Mouse (Mus musculus) heart, embryonic 10.5 days (tissue): ENCODE measurements around the gene Mgat5. TPM values are rescaled to one million over a fixed set of nuclear protein-coding genes. Genes with fewer than 3 reads are reported as not detected.

Source experiments
- DNase-seq: peaks from one replicate; pipeline ENCODE4 v3.0.0-alpha.2; 2017; ENCODE audit warnings: low spot score
- H3K27ac ChIP-seq: fragments of 300-500 bp; sonication (generic); 2 replicates; pipeline ENCODE4 v1.5.1; 2016; ENCODE audit warnings: mild to moderate bottlenecking
- H3K27me3 ChIP-seq: fragments of 300-500 bp; sonication (generic); 2 replicates; pipeline ENCODE4 v1.6.1; 2016; ENCODE audit warnings: mild to moderate bottlenecking; ENCODE audit not compliant: poor library complexity, insufficient read depth, severe bottlenecking
- H3K36me3 ChIP-seq: fragments of 300-500 bp; sonication (generic); 2 replicates; pipeline ENCODE4 v1.6.1; 2016; ENCODE audit warnings: mild to moderate bottlenecking, moderate library complexity
- H3K4me1 ChIP-seq: fragments of 300-500 bp; sonication (generic); 2 replicates; pipeline ENCODE4 v1.6.1; 2016; ENCODE audit warnings: mild to moderate bottlenecking
- H3K4me3 ChIP-seq: fragments of 300-500 bp; sonication (generic); 2 replicates; pipeline ENCODE4 v1.5.1; 2016; ENCODE audit warnings: mild to moderate bottlenecking, moderate library complexity
- H3K9me3 ChIP-seq: fragments of 300-500 bp; sonication (generic); 2 replicates; pipeline ENCODE4 v1.6.1; 2016; ENCODE audit warnings: mild to moderate bottlenecking, moderate library complexity
- WGBS: fragments of 180-500 bp; shearing (Covaris S2); methylation state at CpG from one replicate; pipeline ENCODE4 v1.1.7; 2016; 5-methylcytosine and 5-hydroxymethylcytosine counted together
- polyA plus RNA-seq: library from polyadenylated mRNA; unstranded; fragments of >200 nt; fragmentation: Nextera tagmentation; extraction: Ambion mirVana; gene quantifications from 2 replicates; pipeline ENCODE4 v1.2.1, GENCODE M21; 2016

Gene Mgat5
- polyA plus RNA-seq, 1 experiment from 2014 or later = 3.5 TPM

GRCm38 (mm10) chr1:127397396-127397795 is 192.6 kb downstream of the Mgat5 start:
- no peaks in the 10 kb centered on the region for H3K9me3 ChIP-seq
- no peak overlapping the region for H3K27ac ChIP-seq
- peaks cover 5% of the 10 kb centered on the region; the same call in 1 of the 2 replicates for H3K36me3 ChIP-seq
- H3K4me1 ChIP-seq = no peaks in the 10 kb centered on the region
- DNase-seq = no peak
- no peaks in the 10 kb centered on the region for H3K27me3 ChIP-seq
- WGBS = 82% methylated on average over 13 of the region's 13 CpGs
- H3K4me3 ChIP-seq = no peak overlapping the region

- DNase-seq = no peak
- H3K9me3 ChIP-seq = no peaks in the 10 kb centered on the region
- H3K27ac ChIP-seq = no peak overlapping the region
- peaks cover 7% of the 10 kb centered on the region; the same call in 1 of the 2 replicates for H3K36me3 ChIP-seq
- no peak overlapping the region for H3K4me3 ChIP-seq
- H3K27me3 ChIP-seq = no peaks in the 10 kb centered on the region
- H3K4me1 ChIP-seq = no peaks in the 10 kb centered on the region
- WGBS = 85% methylated on average over 5 of the region's 5 CpGs
These were observed 193.4 kb downstream of the Mgat5 start for GRCm38 (mm10) chr1:127398186-127398585.

DNA sequence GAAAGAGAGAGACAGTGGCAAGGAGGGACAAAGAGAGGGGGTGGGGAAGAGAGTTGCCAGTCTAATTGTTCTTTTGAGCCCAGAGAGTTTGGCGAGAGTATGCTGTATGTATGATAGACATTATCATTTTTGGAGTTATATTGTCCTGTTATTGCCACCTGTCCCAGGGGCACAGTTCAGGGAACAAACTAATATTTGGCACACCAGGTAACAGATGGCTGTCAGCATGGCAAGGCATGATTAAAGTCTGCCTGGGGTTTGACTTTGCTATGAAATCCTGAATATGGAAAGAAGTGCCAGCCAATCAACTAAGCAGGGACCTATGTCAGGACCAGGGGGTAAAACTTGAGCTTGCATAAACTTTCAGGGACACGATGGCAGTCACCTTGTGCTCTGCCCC is 195.4 kb downstream of the Mgat5 start:
- 67% methylated on average over 2 of the region's 2 CpGs for WGBS

DNA sequence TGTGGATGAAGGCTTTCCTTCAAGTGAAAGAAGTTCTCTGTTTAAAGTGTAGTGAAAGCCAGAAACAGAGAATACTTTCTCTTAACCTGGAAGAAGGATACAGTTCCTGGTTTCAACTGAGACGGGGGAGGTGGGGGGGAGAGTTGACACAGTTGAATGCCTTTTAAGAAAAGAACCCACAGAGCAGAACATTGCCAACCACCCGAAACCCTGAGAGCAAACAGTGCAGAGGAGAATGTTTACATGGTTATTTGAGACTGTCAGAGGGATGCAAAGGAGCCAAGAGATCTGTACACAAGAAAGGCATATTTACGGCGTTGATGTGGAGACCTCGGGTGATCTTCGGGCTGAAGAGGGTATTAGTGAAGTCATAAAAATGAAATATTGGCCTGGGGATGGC is 195.9 kb downstream of the Mgat5 start:
- Histone ChIP-seq H3K4me3 (no peak overlapping the region), H3K27me3 (no peaks in the 10 kb centered on the region), H3K36me3 (peaks cover 5% of the 10 kb centered on the region; the same call in 1 of the 2 replicates), H3K27ac (no peak overlapping the region), H3K4me1 (peaks cover 7% of the 10 kb centered on the region), H3K9me3 (no peaks in the 10 kb centered on the region)
- 82% methylated on average over 6 of the region's 6 CpGs for WGBS
- no peak for DNase-seq

More for the DNA sequence above, 195.4 kb downstream of the Mgat5 start:
- Histone ChIP-seq H3K9me3 (no peaks in the 10 kb centered on the region), H3K4me3 (no peak overlapping the region), H3K27me3 (no peaks in the 10 kb centered on the region), H3K36me3 (peaks cover 5% of the 10 kb centered on the region; the same call in 1 of the 2 replicates), H3K27ac (no peak overlapping the region), H3K4me1 (peaks cover 6% of the 10 kb centered on the region)
- DNase-seq = no peak

DNA sequence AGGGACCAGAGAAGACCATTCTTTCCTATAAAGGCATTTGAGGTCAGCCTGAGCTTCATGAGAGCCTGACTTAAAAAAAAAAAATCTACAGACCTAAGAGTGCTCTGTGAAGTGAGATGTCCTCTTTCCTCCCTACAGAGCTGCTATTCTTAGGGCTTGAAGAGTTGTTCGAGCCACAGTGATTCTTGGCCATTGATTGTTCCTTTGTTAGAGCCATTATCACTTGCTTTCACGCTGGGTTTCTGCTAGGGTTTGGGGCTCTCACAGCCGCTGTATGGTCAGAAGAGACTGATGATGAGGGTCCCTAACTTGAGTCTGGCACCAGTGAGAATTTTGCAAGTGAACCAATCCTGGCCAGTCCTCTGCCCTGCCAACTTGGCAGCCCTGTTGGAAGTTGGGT is 199.8 kb downstream of the Mgat5 start:
- no peaks in the 10 kb centered on the region for H3K9me3 ChIP-seq
- 0 out of 2 replicates have a peak, but pooled peaks cover 2% of the 10 kb centered on the region for H3K36me3 ChIP-seq
- no peak for DNase-seq
- 49% methylated on average over 3 of the region's 3 CpGs for WGBS
- peaks cover 18% of the 10 kb centered on the region for H3K4me1 ChIP-seq
- no peaks in the 10 kb centered on the region for H3K27me3 ChIP-seq
- no peak overlapping the region for H3K27ac ChIP-seq
- no peak overlapping the region for H3K4me3 ChIP-seq

DNA sequence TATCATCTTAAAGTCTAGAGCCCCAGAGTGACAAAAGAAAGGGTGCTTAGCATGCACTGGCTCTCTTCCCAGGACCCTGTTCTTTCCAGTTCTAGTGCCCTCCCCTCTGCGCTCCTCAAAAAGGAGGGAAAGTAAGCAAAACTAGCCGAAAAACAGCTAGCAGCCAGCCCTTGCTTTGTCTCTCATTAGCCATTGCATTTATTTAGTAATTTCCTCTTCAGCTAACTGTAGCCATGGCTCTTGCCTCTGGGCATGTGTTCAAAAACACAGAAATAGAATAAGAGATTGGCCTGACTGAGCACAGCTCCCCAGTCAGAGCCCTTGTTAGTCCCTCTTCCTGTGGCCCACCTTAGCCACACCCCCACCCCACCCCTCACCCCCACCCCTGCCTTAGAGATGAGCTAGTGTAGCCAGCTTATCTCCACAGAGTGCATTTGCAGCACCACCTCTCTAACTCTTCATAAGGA is 204.2 kb downstream of the Mgat5 start:
- H3K27ac ChIP-seq = peak overlapping the region; percentile 12
- H3K4me1 ChIP-seq = peaks cover 28% of the 10 kb centered on the region
- no peaks in the 10 kb centered on the region for H3K9me3 ChIP-seq
- H3K27me3 ChIP-seq = no peaks in the 10 kb centered on the region
- H3K4me3 ChIP-seq = no peak overlapping the region
- WGBS = 70% methylated on average over 2 of the region's 2 CpGs
- DNase-seq = no peak
- peaks cover 3% of the 10 kb centered on the region; the same call in 1 of the 2 replicates for H3K36me3 ChIP-seq

DNA sequence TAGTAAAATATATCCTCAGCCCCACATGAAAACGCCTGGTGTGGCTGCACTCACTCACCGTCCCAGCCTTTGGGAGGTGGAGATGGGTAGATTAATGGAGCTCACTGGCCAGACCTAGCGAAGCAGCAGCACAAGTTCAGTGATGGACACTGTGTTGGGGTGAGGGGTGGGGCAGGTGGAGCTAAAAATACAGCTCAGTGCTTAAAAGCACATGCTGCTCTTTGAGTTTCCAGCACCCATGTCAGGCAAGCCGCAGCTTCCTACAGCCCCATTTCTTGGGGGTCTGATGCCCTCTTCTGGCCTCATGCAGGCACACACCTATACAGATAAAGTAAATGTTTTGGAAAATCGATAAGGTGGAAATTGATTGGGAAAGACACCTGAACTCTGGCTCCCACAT is 204.7 kb downstream of the Mgat5 start:
- Histone ChIP-seq H3K36me3 (peaks cover 3% of the 10 kb centered on the region; the same call in 1 of the 2 replicates), H3K27me3 (no peaks in the 10 kb centered on the region), H3K4me1 (peaks cover 28% of the 10 kb centered on the region), H3K9me3 (no peaks in the 10 kb centered on the region), H3K27ac (peak overlapping the region; percentile 12; the same call in 1 of the 2 replicates), H3K4me3 (no peak overlapping the region)
- DNase-seq = no peak
- 37% methylated on average over 5 of the region's 5 CpGs for WGBS

DNA sequence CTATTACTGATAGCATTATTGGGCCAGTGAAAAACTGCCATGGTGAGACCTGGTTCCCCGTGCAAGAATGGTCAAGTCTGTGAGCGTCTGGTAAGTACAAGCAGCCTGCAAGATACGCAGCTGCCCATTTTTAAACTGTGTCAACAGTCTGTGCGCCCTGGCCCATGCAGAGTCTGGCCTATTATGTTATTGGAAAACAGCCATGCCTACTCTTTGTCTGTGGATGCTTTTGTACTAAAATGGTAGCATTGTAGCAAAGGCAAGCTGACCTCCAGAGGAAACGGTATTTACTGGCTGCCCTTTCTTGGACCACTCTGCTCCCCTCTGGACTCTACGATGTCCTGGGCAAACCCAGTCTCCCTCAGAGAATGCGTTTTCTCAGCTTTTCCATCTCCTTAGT is 209.7 kb downstream of the Mgat5 start:
- Histone ChIP-seq H3K4me1 (peaks cover 24% of the 10 kb centered on the region), H3K27ac (no peak overlapping the region), H3K9me3 (no peaks in the 10 kb centered on the region), H3K27me3 (no peaks in the 10 kb centered on the region), H3K36me3 (peaks cover 5% of the 10 kb centered on the region; the same call in 1 of the 2 replicates), H3K4me3 (no peak overlapping the region)
- DNase-seq = no peak
- WGBS = 82% methylated on average over 7 of the region's 7 CpGs

- H3K27me3 ChIP-seq = no peaks in the 10 kb centered on the region
- no peak for DNase-seq
- H3K36me3 ChIP-seq = peaks cover 5% of the 10 kb centered on the region; the same call in 1 of the 2 replicates
- no peak overlapping the region for H3K4me3 ChIP-seq
- H3K4me1 ChIP-seq = peaks cover 31% of the 10 kb centered on the region
- no peaks in the 10 kb centered on the region for H3K9me3 ChIP-seq
- 62% methylated on average over 1 of the region's 1 CpGs for WGBS
- H3K27ac ChIP-seq = no peak overlapping the region
These were observed 211.1 kb downstream of the Mgat5 start for GRCm38 (mm10) chr1:127415896-127416295.

DNA sequence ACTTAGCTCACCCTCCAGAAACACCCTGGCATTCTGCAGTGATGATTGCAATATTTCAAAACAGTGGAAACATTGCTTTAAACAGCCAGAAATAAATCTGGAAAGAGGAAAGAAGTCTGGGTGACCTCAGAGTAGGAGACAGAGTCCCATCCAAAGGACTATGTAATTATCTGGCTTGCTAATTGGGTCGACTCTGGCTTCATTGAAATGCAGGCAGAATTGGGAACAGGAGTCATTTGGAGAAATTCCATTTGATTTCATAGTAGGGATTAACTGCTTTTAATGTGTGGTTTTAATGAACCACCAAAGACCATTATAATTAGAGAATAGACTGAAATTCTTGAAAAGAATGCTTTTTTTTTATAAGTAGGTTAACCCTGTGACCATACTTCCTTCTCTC is 212.2 kb downstream of the Mgat5 start:
- Histone ChIP-seq H3K9me3 (no peaks in the 10 kb centered on the region), H3K27ac (no peak overlapping the region), H3K4me3 (no peak overlapping the region), H3K36me3 (peaks cover 5% of the 10 kb centered on the region; the same call in 1 of the 2 replicates), H3K4me1 (peaks cover 24% of the 10 kb centered on the region), H3K27me3 (no peaks in the 10 kb centered on the region)
- 83% methylated on average over 1 of the region's 1 CpGs for WGBS
- DNase-seq = no peak

GRCm38 (mm10) chr1:127418916-127419575 is 214.2 kb downstream of the Mgat5 start:
- 73% methylated on average over 4 of the region's 4 CpGs for WGBS
- Histone ChIP-seq H3K9me3 (no peaks in the 10 kb centered on the region), H3K36me3 (peaks cover 2% of the 10 kb centered on the region; the same call in 1 of the 2 replicates), H3K4me1 (peaks cover 22% of the 10 kb centered on the region; the same call in 1 of the 2 replicates), H3K27me3 (no peaks in the 10 kb centered on the region), H3K4me3 (no peak overlapping the region), H3K27ac (no peak overlapping the region)
- DNase-seq = no peak

DNA sequence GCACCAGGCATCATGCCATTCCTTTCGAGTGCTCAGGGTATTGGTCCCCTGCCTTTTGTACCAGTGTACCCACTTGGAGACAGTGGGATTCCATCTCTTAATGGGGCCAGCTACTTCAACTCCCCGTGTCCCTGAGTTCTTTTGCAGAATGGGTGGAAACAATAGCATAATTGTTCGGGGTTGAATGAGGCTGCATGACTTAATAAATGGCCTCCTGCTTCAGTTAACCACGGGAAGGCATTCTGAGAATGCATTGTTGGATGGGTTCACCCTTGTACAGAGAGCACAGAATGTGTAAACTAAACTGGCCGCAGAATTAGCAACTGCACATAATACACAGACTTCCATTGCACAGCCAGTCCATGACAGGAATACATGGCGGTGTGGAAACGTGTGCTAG is 214.8 kb downstream of the Mgat5 start:
- H3K27me3 ChIP-seq = no peaks in the 10 kb centered on the region

GRCm38 (mm10) chr1:127420383-127420782 is 215.6 kb downstream of the Mgat5 start:
- Histone ChIP-seq H3K27ac (no peak overlapping the region), H3K36me3 (0 out of 2 replicates have a peak, but pooled peaks cover 2% of the 10 kb centered on the region)
- DNase-seq = no peak

More for the DNA sequence above, 214.8 kb downstream of the Mgat5 start:
- WGBS = 78% methylated on average over 7 of the region's 7 CpGs
- Histone ChIP-seq H3K9me3 (no peaks in the 10 kb centered on the region), H3K4me1 (peaks cover 22% of the 10 kb centered on the region; the same call in 1 of the 2 replicates), H3K4me3 (no peak overlapping the region), H3K36me3 (peaks cover 2% of the 10 kb centered on the region; the same call in 1 of the 2 replicates), H3K27ac (no peak overlapping the region)
- DNase-seq = no peak

More at GRCm38 (mm10) chr1:127420383-127420782, 215.6 kb downstream of the Mgat5 start:
- H3K4me1 ChIP-seq = peaks cover 26% of the 10 kb centered on the region
- no peak overlapping the region for H3K4me3 ChIP-seq
- H3K27me3 ChIP-seq = no peaks in the 10 kb centered on the region
- 52% methylated on average over 13 of the region's 13 CpGs for WGBS
- no peaks in the 10 kb centered on the region for H3K9me3 ChIP-seq
